Mouse (Mus musculus) embryonic facial prominence, embryonic 10.5 days (tissue): ENCODE measurements around the gene Mlst8. TPM values are rescaled to one million over a fixed set of nuclear protein-coding genes. Genes with fewer than 3 reads are reported as not detected.
A peak's percentile ranks its signal among the peaks of the same experiment; 100 is the strongest.
"Not testable (repeated sequence)": the region's sequence is repeated elsewhere in the genome, so short reads cannot be mapped to it uniquely, and the experiment has no call there.

Experiments used
- DNase-seq: peaks from one replicate; pipeline ENCODE4 v3.0.0-alpha.2; 2017; ENCODE audit warnings: low spot score
- H3K27ac ChIP-seq: fragments of 300-500 bp; sonication (generic); replicated peaks from 2 replicates; pipeline ENCODE4 v1.5.1; 2016; ENCODE audit warnings: mild to moderate bottlenecking
- H3K27me3 ChIP-seq: fragments of 300-500 bp; sonication (generic); replicated peaks from 2 replicates; pipeline ENCODE4 v1.6.1; 2016; ENCODE audit warnings: low read depth, mild to moderate bottlenecking; ENCODE audit not compliant: poor library complexity, severe bottlenecking
- H3K36me3 ChIP-seq: fragments of 300-500 bp; sonication (generic); replicated peaks from 2 replicates; pipeline ENCODE4 v1.6.1; 2016; ENCODE audit warnings: mild to moderate bottlenecking, moderate library complexity
- H3K4me1 ChIP-seq: fragments of 300-500 bp; sonication (generic); 2 replicates; pipeline ENCODE4 v1.6.1; 2016
- H3K4me3 ChIP-seq: fragments of 300-500 bp; sonication (generic); 2 replicates; pipeline ENCODE4 v1.5.1; 2016; ENCODE audit warnings: mild to moderate bottlenecking, moderate library complexity
- H3K9me3 ChIP-seq: fragments of 300-500 bp; sonication (generic); 2 replicates; pipeline ENCODE4 v1.6.1; 2016; ENCODE audit warnings: mild to moderate bottlenecking
- WGBS: fragments of 180-500 bp; shearing (Covaris S2); methylation state at CpG from one replicate; pipeline ENCODE4 v1.1.7; 2016; 5-methylcytosine and 5-hydroxymethylcytosine counted together
- polyA plus RNA-seq: library from polyadenylated mRNA; unstranded; fragments of >200 nt; fragmentation: Nextera tagmentation; extraction: Ambion mirVana; gene quantifications from 2 replicates; pipeline ENCODE4 v1.2.1, GENCODE M21; 2016

Mlst8 gene
- polyA plus RNA-seq, 1 experiment from 2014 or later = 37.5 TPM

GRCm38 (mm10) chr17:24470701-24471527 lies 8.0 kb downstream of the Mlst8 start:
- H3K4me3 ChIP-seq = peak overlapping the region; percentile 91
- under 1% methylated on average over 68 of the region's 68 CpGs for WGBS
- H3K27me3 ChIP-seq = no peaks in the 10 kb centered on the region
- no peaks in the 10 kb centered on the region for H3K9me3 ChIP-seq
- DNase-seq = peak; percentile 58
- H3K36me3 ChIP-seq = peaks cover 41% of the 10 kb centered on the region
- peaks cover 46% of the 10 kb centered on the region for H3K4me1 ChIP-seq
- H3K27ac ChIP-seq = peak overlapping the region; percentile 92

GRCm38 (mm10) chr17:24469910-24470602 lies 8.8 kb downstream of the Mlst8 start, which contains the start of the genes E4f1 and Pgp:
Gene E4f1, minus strand, starts transcription at chr17:24470313.
Gene Pgp, plus strand, starts transcription at chr17:24470392.
- Histone ChIP-seq H3K4me3 (peak within 1 kb of the TSS; percentile 91), H3K4me1 (peaks cover 44% of the 10 kb centered on the region), H3K27ac (peak within 1 kb of the TSS; percentile 92), H3K27me3 (no peaks in the 10 kb centered on the region), H3K36me3 (peaks cover 32% of the 10 kb centered on the region), H3K9me3 (no peaks in the 10 kb centered on the region)
- WGBS = under 1% methylated on average over 75 of the region's 75 CpGs
- DNase-seq = peak; percentile 99

- H3K36me3 ChIP-seq = peaks cover 26% of the 10 kb centered on the region
- 20% methylated on average over 7 of the region's 7 CpGs for WGBS
- H3K27me3 ChIP-seq = no peaks in the 10 kb centered on the region
- peak overlapping the region; percentile 91 for H3K4me3 ChIP-seq
- DNase-seq = no peak
- peaks cover 38% of the 10 kb centered on the region for H3K4me1 ChIP-seq
- peak overlapping the region; percentile 92 for H3K27ac ChIP-seq
- no peaks in the 10 kb centered on the region for H3K9me3 ChIP-seq
These were observed 9.5 kb downstream of the Mlst8 start for GRCm38 (mm10) chr17:24469336-24469909.

GRCm38 (mm10) chr17:24468636-24469246 lies 10.1 kb downstream of the Mlst8 start:
- H3K4me1 ChIP-seq = peaks cover 31% of the 10 kb centered on the region
- no peak for DNase-seq
- H3K36me3 ChIP-seq = peaks cover 19% of the 10 kb centered on the region
- no peaks in the 10 kb centered on the region for H3K27me3 ChIP-seq
- WGBS = 89% methylated on average over 5 of the region's 5 CpGs
- H3K9me3 ChIP-seq = no peaks in the 10 kb centered on the region
- H3K27ac ChIP-seq = no peak overlapping the region
- H3K4me3 ChIP-seq = no peak overlapping the region

GRCm38 (mm10) chr17:24463374-24464133 lies 15.3 kb downstream of the Mlst8 start:
- 63% methylated on average over 6 of the region's 6 CpGs for WGBS
- Histone ChIP-seq H3K9me3 (no peaks in the 10 kb centered on the region), H3K27me3 (no peaks in the 10 kb centered on the region), H3K4me1 (no peaks in the 10 kb centered on the region), H3K36me3 (no peaks in the 10 kb centered on the region), H3K27ac (no peak overlapping the region), H3K4me3 (no peak overlapping the region)
- no peak for DNase-seq

- Histone ChIP-seq H3K9me3 (no peaks in the 10 kb centered on the region), H3K27ac (no peak overlapping the region), H3K27me3 (no peaks in the 10 kb centered on the region), H3K36me3 (no peaks in the 10 kb centered on the region), H3K4me1 (no peaks in the 10 kb centered on the region), H3K4me3 (no peak overlapping the region)
- DNase-seq = no peak
- 89% methylated on average over 1 of the region's 1 CpGs for WGBS
These were observed 15.9 kb downstream of the Mlst8 start for GRCm38 (mm10) chr17:24462932-24463331.

GRCm38 (mm10) chr17:24461580-24461979 lies 17.3 kb downstream of the Mlst8 start:
- Histone ChIP-seq H3K27ac (no peak overlapping the region), H3K27me3 (no peaks in the 10 kb centered on the region), H3K4me3 (no peak overlapping the region), H3K9me3 (no peaks in the 10 kb centered on the region), H3K4me1 (no peaks in the 10 kb centered on the region), H3K36me3 (no peaks in the 10 kb centered on the region)
- DNase-seq = no peak
- 70% methylated on average over 2 of the region's 2 CpGs for WGBS

GRCm38 (mm10) chr17:24455523-24456206 lies 23.2 kb downstream of the Mlst8 start:
- WGBS = 54% methylated on average over 10 of the region's 10 CpGs

GRCm38 (mm10) chr17:24454756-24455522 lies 23.9 kb downstream of the Mlst8 start:
- peaks cover 19% of the 10 kb centered on the region for H3K4me1 ChIP-seq
- under 1% methylated on average over 67 of the region's 67 CpGs for WGBS
- H3K9me3 ChIP-seq = no peaks in the 10 kb centered on the region
- DNase-seq = peak; percentile 99
- peak overlapping the region; percentile 90 for H3K4me3 ChIP-seq
- H3K36me3 ChIP-seq = peaks cover 18% of the 10 kb centered on the region
- no peaks in the 10 kb centered on the region for H3K27me3 ChIP-seq
- peak overlapping the region; percentile 96 for H3K27ac ChIP-seq

More at GRCm38 (mm10) chr17:24455523-24456206, 23.2 kb downstream of the Mlst8 start:
- H3K4me3 ChIP-seq = peak overlapping the region; percentile 90
- H3K36me3 ChIP-seq = peaks cover 11% of the 10 kb centered on the region
- H3K27ac ChIP-seq = peak overlapping the region; percentile 96
- not testable (repeated sequence) for H3K27me3 ChIP-seq, H3K9me3 ChIP-seq, DNase-seq
- peaks cover 19% of the 10 kb centered on the region for H3K4me1 ChIP-seq

- H3K4me3 ChIP-seq = peak overlapping the region; percentile 90
- peaks cover 25% of the 10 kb centered on the region for H3K36me3 ChIP-seq
- 8% methylated on average over 14 of the region's 14 CpGs for WGBS
- DNase-seq = no peak
- H3K27me3 ChIP-seq = no peaks in the 10 kb centered on the region
- peak overlapping the region; percentile 96 for H3K27ac ChIP-seq
- H3K4me1 ChIP-seq = peaks cover 19% of the 10 kb centered on the region
- H3K9me3 ChIP-seq = no peaks in the 10 kb centered on the region
These were observed 24.6 kb downstream of the Mlst8 start for GRCm38 (mm10) chr17:24454218-24454755.
